Mouse (Mus musculus) limb, embryonic 13.5 days (tissue): ENCODE data around the gene Lrig2. TPM values are rescaled to one million over a fixed set of nuclear protein-coding genes. Genes with fewer than 3 reads are reported as not detected.
"Not testable (repeated sequence)": the region's sequence is repeated elsewhere in the genome, so short reads cannot be mapped to it uniquely, and the experiment has no call there.

Experiments used
- ATAC-seq: fragments of 200-750 bp; cut with Nextera tagmentation; 2 replicates; pipeline ENCODE4 v1.8.0; 2017; ENCODE audit warnings: low read depth, moderate number of reproducible peaks, moderate TSS enrichment; ENCODE audit not compliant: low FRiP score
- H3K27ac ChIP-seq: fragments of 300-500 bp; sonication (generic); 2 replicates; pipeline ENCODE4 v1.5.1; 2015; ENCODE audit warnings: inconsistent platforms, mild to moderate bottlenecking, moderate library complexity
- H3K27me3 ChIP-seq: fragments of 300-500 bp; sonication (generic); 2 replicates; pipeline ENCODE4 v1.6.1; 2015; ENCODE audit warnings: mild to moderate bottlenecking, inconsistent platforms
- H3K36me3 ChIP-seq: fragments of 300-500 bp; sonication (generic); 2 replicates; pipeline ENCODE4 v1.6.1; 2015; ENCODE audit warnings: inconsistent platforms, mild to moderate bottlenecking, moderate library complexity
- H3K4me1 ChIP-seq: fragments of 300-500 bp; sonication (generic); 2 replicates; pipeline ENCODE4 v1.6.1; 2015; ENCODE audit warnings: inconsistent platforms
- H3K4me2 ChIP-seq: fragments of 300-500 bp; sonication (generic); replicated peaks from 2 replicates; pipeline ENCODE4 v1.6.1; 2015; ENCODE audit warnings: inconsistent platforms, mild to moderate bottlenecking, moderate library complexity
- H3K4me3 ChIP-seq: fragments of 300-500 bp; sonication (generic); 2 replicates; pipeline ENCODE4 v1.5.1; 2015; ENCODE audit warnings: moderate library complexity, mild to moderate bottlenecking, inconsistent platforms
- H3K9ac ChIP-seq: fragments of 300-500 bp; sonication (generic); 2 replicates; pipeline ENCODE4 v1.6.1; 2015; ENCODE audit warnings: mild to moderate bottlenecking, inconsistent platforms
- H3K9me3 ChIP-seq: fragments of 300-500 bp; sonication (generic); 2 replicates; pipeline ENCODE4 v1.6.1; 2016; ENCODE audit warnings: inconsistent platforms
- WGBS: fragments of 180-500 bp; shearing (Covaris S2); methylation state at CpG from one replicate; pipeline ENCODE4 v1.1.7; 2015; 5-methylcytosine and 5-hydroxymethylcytosine counted together
- polyA plus RNA-seq: library from polyadenylated mRNA; unstranded; fragments of >200 nt; fragmentation: Nextera tagmentation; extraction: Ambion mirVana; gene quantifications from 2 replicates; pipeline ENCODE4 v1.2.1, GENCODE M21; 2015

The Lrig2 gene
- polyA plus RNA-seq, 1 experiment from 2014 or later, result 21.5 TPM

DNA sequence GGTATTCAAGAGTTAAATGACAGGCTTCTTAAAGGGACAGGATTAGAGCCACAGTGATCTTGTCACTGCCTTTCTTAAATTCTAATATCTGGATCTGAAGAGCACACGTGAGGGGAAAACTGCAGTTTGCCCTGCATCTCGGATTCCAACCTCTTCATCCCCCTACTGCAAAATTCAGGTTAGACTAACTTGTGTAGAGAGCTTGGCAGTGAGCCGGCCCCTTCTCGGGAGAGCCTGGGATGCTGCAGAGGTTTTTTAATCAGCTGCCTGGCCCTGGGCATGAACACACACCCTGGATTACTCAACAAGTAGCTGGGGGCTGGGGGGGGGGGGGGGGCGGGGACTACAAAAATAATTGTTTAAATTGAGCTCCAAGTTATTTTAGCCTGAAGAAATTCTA lies 69.4 kb downstream of the Lrig2 start:
- Histone ChIP-seq H3K9me3 (no peaks in the 10 kb centered on the region), H3K9ac (no peak overlapping the region), H3K4me1 (peaks cover 3% of the 10 kb centered on the region; the same call in 1 of the 2 replicates), H3K36me3 (no peaks in the 10 kb centered on the region), H3K27ac (0 out of 2 replicates have a peak overlapping the region, but pooled peaks have one; percentile 39), H3K4me3 (peak overlapping the region; percentile 30), H3K4me2 (peak overlapping the region; percentile 61), H3K27me3 (no peaks in the 10 kb centered on the region)
- peak; percentile 41; the same call in 1 of the 2 replicates for ATAC-seq
- 14% methylated on average over 5 of the region's 5 CpGs for WGBS

DNA sequence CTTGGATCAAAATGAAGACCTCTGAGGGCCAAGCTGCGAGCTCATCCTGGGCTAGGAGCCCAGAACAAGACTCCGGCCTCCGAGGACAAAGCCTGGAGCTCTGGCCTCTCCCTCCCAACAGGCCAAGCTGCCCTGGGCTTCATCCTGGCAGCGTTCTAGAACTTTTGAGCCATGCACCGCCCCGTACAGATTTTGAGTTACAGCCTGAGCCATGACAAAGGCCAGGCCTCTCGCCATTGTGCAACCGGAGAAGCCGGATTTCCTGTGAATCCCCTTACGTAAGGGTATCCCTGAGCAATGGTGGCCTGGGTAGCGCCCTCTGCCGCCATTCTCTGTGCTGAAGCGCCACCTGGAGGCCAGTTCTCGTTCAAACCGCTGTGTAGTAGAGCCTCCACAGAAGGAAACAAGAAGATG lies 69.8 kb downstream of the Lrig2 start:
- peak overlapping the region; percentile 61 for H3K4me2 ChIP-seq
- no peaks in the 10 kb centered on the region for H3K9me3 ChIP-seq
- no peaks in the 10 kb centered on the region for H3K27me3 ChIP-seq
- peak overlapping the region; percentile 44; the same call in 1 of the 2 replicates for H3K27ac ChIP-seq
- peak; percentile 90 for ATAC-seq
- peak overlapping the region; percentile 57 for H3K9ac ChIP-seq
- H3K4me1 ChIP-seq, result peaks cover 3% of the 10 kb centered on the region; the same call in 1 of the 2 replicates
- H3K4me3 ChIP-seq, result peak overlapping the region; percentile 30
- 11% methylated on average over 15 of the region's 15 CpGs for WGBS
- no peaks in the 10 kb centered on the region for H3K36me3 ChIP-seq

DNA sequence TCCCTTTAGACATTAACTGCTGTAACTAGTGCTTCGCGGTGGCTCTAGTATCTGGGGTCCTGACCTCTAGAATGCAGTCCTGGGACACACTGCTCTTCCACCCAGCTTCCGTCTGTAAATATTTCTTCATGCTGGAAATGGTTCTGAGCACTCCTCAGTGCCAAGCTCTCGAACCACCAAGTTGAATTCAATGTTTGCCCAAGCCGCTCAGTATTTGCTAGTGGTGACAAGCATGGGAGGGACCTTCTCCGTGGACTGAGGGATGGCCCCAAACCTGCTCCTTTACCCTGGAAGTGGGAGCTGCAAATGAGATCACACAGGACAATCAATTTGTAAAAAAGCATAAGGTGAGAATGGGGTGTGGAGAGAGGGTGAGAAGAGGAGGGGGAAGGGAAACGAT lies 70.3 kb downstream of the Lrig2 start:
- Histone ChIP-seq H3K4me1 (peaks cover 3% of the 10 kb centered on the region; the same call in 1 of the 2 replicates), H3K27me3 (no peaks in the 10 kb centered on the region), H3K9ac (peak overlapping the region; percentile 57; the same call in 1 of the 2 replicates), H3K9me3 (no peaks in the 10 kb centered on the region), H3K4me3 (peak overlapping the region; percentile 30; the same call in 1 of the 2 replicates), H3K4me2 (peak overlapping the region; percentile 61), H3K36me3 (no peaks in the 10 kb centered on the region), H3K27ac (peak overlapping the region; percentile 44; the same call in 1 of the 2 replicates)
- no peak for ATAC-seq
- 69% methylated on average over 7 of the region's 7 CpGs for WGBS

DNA sequence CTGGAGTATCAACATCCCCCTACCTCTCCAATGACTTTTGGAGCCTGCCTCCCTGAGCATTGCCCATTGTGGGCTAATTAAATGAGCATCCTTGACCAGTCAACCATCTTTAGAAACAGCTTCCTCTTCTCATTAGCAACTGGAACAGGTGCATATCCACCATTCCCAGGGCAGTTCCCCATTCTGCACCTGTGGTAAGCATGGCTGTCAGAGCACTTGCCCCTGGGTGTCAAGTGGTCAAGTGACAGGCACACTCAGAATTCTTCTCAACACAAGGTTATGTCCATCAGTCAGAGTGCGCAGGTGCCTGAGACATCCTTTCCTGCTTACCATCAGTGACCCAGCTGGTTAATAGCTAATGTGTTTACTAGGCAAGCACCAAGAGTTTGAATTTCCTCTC lies 72.9 kb downstream of the Lrig2 start:
- Histone ChIP-seq H3K4me3 (no peak overlapping the region), H3K9me3 (no peaks in the 10 kb centered on the region), H3K27ac (no peak overlapping the region), H3K36me3 (no peaks in the 10 kb centered on the region), H3K9ac (no peak overlapping the region), H3K27me3 (no peaks in the 10 kb centered on the region), H3K4me1 (peaks cover 9% of the 10 kb centered on the region; the same call in 1 of the 2 replicates), H3K4me2 (no peak overlapping the region)
- ATAC-seq, result no peak
- WGBS, result 89% methylated on average over 1 of the region's 1 CpGs

DNA sequence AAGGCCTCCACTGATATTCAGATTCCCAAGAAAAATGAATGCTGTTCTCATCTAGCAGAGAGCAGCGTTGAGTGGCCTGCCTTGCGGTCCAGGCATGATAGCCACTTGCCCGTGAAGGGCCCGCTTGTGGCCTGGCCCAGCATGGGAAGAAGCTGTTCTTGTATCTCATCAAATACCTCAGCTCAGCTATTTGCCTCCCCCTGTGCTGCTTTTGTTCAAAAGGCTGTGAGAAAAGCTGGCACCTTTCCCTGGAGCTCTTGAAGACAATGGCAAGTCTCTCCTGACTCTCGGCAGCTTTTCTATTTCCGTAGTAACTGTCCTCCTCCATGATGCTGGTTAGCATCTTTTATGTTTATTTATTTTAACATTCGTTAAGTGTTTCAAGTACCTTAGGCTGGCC lies 74.1 kb downstream of the Lrig2 start:
- Histone ChIP-seq H3K4me2 (no peak overlapping the region), H3K9ac (no peak overlapping the region), H3K27ac (no peak overlapping the region), H3K9me3 (no peaks in the 10 kb centered on the region), H3K27me3 (no peaks in the 10 kb centered on the region), H3K4me1 (peaks cover 9% of the 10 kb centered on the region; the same call in 1 of the 2 replicates), H3K36me3 (no peaks in the 10 kb centered on the region), H3K4me3 (no peak overlapping the region)
- 81% methylated on average over 7 of the region's 7 CpGs for WGBS
- ATAC-seq, result no peak

DNA sequence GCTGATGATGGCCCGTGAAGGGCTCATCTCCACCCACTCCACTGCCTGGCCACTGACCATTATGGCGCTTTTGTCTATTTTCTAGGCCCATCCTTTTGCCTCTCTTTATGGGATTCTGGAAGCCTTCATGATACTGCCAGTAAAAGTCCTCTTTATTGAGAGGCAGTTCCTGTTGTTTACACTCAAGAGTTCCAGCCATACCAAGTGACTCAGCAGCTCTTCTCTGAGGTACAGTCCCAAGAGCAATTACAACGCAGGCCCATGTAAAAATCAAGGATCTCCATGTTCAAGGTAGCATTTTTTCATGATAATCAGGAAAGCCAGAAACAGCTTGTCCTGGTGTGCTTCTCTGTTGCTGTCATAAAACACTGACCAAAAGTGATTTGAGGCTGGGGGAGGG lies 75.8 kb downstream of the Lrig2 start:
- ATAC-seq, result no peak
- Histone ChIP-seq H3K27me3 (no peaks in the 10 kb centered on the region), H3K4me2 (no peak overlapping the region), H3K4me3 (no peak overlapping the region), H3K9me3 (no peaks in the 10 kb centered on the region), H3K4me1 (peaks cover 12% of the 10 kb centered on the region), H3K36me3 (no peaks in the 10 kb centered on the region), H3K27ac (no peak overlapping the region), H3K9ac (no peak overlapping the region)
- 89% methylated on average over 3 of the region's 3 CpGs for WGBS

DNA sequence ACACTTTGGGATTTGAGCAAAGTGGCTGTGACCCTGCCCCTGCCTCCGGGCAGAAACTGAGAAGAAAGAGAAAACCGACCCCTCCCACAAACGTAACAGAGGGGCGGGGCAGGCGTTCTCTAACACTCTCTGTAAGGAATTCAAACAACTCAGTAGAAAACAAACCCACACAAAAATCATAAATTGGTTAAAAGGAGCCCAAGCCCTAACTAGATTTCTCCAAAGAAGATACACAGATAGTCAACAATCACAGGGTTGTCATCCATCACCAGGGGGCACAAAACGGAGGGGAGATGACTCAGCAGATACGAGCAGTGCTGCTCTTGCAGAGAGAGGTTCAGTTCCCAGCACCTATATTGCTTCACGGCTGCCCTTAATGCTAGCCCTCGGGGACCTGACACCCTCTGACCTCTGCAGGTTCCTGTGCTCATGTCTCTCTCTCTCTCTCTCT lies 77.4 kb downstream of the Lrig2 start:
- H3K36me3 ChIP-seq, result no peaks in the 10 kb centered on the region
- H3K9me3 ChIP-seq, result no peaks in the 10 kb centered on the region
- peak overlapping the region; percentile 57 for H3K4me2 ChIP-seq
- no peak overlapping the region for H3K9ac ChIP-seq
- 3% methylated on average over 9 of the region's 9 CpGs for WGBS
- H3K4me1 ChIP-seq, result peaks cover 15% of the 10 kb centered on the region
- no peak for ATAC-seq
- H3K4me3 ChIP-seq, result peak overlapping the region; percentile 34
- no peaks in the 10 kb centered on the region for H3K27me3 ChIP-seq
- no peak overlapping the region for H3K27ac ChIP-seq

DNA sequence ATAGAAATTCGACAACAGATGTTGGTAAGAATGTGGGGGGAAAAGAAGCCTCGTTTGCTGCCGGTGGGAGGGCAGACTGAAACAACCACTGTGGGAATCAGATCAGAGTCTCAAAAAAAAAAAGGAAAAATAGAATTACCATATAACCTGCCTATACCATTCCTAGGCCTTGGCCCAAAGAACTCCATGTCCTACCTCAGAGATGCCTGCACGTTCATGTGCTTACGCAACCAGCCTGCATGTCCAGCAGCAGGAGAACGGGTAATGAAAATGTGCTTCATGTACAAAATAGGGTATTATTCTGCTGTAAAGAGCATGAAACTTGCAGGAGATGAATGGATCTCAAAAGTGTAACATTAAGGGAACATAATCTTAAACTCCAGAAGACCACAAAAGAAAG lies 79.1 kb downstream of the Lrig2 start:
- whole genome bisulfite sequencing, result 78% methylated on average over 6 of the region's 6 CpGs

DNA sequence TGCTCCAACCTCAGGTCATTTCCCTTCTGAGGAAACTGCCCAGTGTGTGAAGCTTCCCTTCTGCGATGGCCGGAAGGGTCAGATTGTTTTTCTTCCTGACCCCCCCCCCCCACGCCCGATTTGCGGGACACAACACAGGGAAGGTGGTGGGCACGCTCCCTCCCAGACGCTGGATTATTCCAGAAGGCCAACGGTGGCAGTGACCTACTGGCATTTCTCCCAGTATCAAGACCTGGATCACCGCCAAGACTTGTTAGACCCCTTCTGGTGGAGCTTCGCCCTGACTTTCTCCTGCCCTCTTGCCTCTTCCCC lies 79.9 kb downstream of the Lrig2 start:
- Histone ChIP-seq H3K9ac (no peak overlapping the region), H3K36me3 (no peaks in the 10 kb centered on the region), H3K4me2 (no peak overlapping the region), H3K4me1 (peaks cover 15% of the 10 kb centered on the region), H3K27ac (no peak overlapping the region), H3K27me3 (no peaks in the 10 kb centered on the region), H3K9me3 (no peaks in the 10 kb centered on the region), H3K4me3 (no peak overlapping the region)
- 20% methylated on average over 10 of the region's 10 CpGs for WGBS
- peak; percentile 32; the same call in 1 of the 2 replicates for ATAC-seq

More for the DNA sequence above, 79.1 kb downstream of the Lrig2 start:
- Histone ChIP-seq H3K4me1 (peaks cover 15% of the 10 kb centered on the region), H3K36me3 (no peaks in the 10 kb centered on the region), H3K4me3 (no peak overlapping the region), H3K4me2 (no peak overlapping the region), H3K27ac (no peak overlapping the region), H3K27me3 (no peaks in the 10 kb centered on the region), H3K9me3 (no peaks in the 10 kb centered on the region), H3K9ac (no peak overlapping the region)
- ATAC-seq, result no peak

DNA sequence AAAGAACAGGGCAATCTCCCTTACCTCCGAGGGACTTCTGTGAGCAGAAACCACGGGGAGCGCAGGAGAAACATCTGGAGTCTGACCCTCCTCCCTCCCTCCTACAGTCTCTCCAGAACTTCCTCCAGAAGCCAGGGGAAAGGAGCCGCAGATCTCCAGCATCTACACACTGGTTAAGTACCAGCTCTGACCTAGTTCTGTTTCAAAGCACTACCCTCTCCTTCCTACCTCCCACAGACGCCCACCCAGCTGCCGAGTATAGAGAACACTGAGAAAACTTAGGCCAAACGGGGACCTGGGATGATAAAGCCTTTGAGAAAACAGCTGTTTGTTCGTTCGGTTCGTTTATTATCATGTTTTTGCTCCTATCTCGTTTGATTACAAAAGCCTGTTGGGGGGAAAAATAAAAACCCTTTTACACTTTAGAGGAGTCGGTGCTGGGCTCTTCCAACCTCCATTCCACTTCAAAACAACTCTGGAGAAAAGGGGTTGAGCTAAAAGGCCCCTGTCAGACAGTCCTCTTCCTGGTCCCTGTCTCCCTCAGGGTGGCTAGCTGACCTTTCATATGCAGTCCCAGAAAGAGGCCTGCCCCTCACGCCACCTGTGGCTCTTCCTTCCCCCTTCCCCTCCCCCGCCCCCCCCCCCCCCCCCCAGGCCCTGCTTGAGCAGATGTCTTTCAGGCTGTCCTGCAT lies 80.4 kb downstream of the Lrig2 start:
- ATAC-seq, result no peak

DNA sequence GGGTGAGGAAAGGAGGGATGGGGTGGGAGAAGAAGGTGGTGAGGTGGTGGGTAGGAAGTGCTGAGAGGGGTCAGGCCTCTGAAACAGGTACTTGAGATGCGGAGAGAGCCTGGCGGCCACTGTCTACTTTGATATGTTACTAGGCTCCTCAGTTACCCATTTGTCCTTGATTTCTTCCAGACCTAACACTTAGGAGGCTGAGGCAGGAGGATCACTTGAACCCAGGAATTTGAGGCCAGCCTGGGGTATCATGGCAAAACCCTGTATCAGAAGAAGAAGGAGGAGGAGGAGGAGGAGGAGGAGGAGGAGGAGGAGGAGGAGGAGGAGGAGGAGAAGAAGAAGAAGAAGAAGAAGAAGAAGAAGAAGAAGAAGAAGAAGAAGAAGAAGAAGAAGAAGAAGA lies 84.4 kb downstream of the Lrig2 start:
- H3K4me2 ChIP-seq, H3K4me3 ChIP-seq, H3K4me1 ChIP-seq, ATAC-seq, H3K9me3 ChIP-seq, H3K9ac ChIP-seq, H3K27me3 ChIP-seq, H3K36me3 ChIP-seq, H3K27ac ChIP-seq: not testable (repeated sequence)
- WGBS, result 93% methylated on average over 2 of the region's 2 CpGs

More for the DNA sequence above, 80.4 kb downstream of the Lrig2 start:
- WGBS, result 13% methylated on average over 13 of the region's 14 CpGs
- H3K27ac ChIP-seq, result no peak overlapping the region
- H3K9ac ChIP-seq, result no peak overlapping the region
- H3K36me3 ChIP-seq, result no peaks in the 10 kb centered on the region
- H3K4me3 ChIP-seq, result no peak overlapping the region
- no peaks in the 10 kb centered on the region for H3K9me3 ChIP-seq
- peak overlapping the region; percentile 39 for H3K4me2 ChIP-seq
- peaks cover 15% of the 10 kb centered on the region for H3K4me1 ChIP-seq
- no peaks in the 10 kb centered on the region for H3K27me3 ChIP-seq

DNA sequence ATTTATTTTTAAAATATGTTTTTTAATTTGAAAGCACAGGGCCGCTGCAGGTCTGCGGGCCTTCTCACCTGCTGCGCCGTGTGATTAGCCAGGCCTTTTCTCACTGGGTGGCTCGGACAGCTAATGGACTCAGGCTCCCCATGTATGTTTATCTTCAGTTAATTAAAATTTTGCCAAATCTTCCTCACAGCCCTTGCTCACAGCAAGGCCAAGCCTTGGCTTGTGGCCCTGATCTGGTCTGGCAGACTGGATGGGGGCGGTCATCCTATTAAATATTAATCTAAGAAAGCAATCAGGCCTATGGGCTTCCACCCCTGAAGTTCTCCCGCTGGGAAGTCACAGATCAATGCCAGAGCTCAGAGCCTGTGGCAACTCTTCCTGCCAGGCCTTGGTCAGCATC lies 87.4 kb downstream of the Lrig2 start:
- Histone ChIP-seq H3K36me3 (no peaks in the 10 kb centered on the region), H3K27ac (no peak overlapping the region), H3K4me1 (no peaks in the 10 kb centered on the region), H3K4me3 (no peak overlapping the region), H3K27me3 (no peaks in the 10 kb centered on the region), H3K4me2 (no peak overlapping the region), H3K9me3 (no peaks in the 10 kb centered on the region), H3K9ac (no peak overlapping the region)
- WGBS, result 81% methylated on average over 7 of the region's 7 CpGs
- no peak for ATAC-seq

DNA sequence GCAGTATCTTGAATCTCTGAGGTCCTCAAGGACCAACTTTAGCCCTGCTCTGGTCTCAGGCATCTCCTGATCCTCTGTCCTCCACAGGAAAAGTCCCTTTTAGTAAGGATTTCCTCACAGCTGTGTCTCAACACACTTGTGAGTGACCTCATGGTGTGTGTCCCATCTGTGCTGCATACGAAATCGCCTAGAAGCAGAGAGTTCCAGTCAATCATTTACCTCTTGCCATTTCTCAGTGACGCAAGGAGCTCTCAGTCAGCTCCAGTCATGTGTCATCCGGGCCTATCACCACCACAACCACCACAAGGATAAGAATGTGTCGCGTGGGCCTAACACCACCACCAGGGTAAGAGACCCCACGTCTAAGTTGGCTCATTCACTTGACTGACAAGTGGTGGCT lies 90.8 kb downstream of the Lrig2 start:
- H3K9ac ChIP-seq, result no peak overlapping the region
- WGBS, result 88% methylated on average over 7 of the region's 7 CpGs
- H3K27me3 ChIP-seq, result no peaks in the 10 kb centered on the region
- no peak overlapping the region for H3K4me2 ChIP-seq
- no peak for ATAC-seq
- no peaks in the 10 kb centered on the region for H3K36me3 ChIP-seq
- H3K27ac ChIP-seq, result no peak overlapping the region
- no peak overlapping the region for H3K4me3 ChIP-seq
- H3K9me3 ChIP-seq, result no peaks in the 10 kb centered on the region
- H3K4me1 ChIP-seq, result no peaks in the 10 kb centered on the region
